Mouse (Mus musculus) neural tube, embryonic 14.5 days (tissue): ENCODE measurements around the gene Ramp3. TPM values are rescaled to one million over a fixed set of nuclear protein-coding genes. Genes with fewer than 3 reads are reported as not detected.

ENCODE experiments used
- ATAC-seq: fragments of 200-750 bp; cut with Nextera tagmentation; 2 replicates; pipeline ENCODE4 v1.8.0; 2017; ENCODE audit warnings: low read depth, mild to moderate bottlenecking, moderate TSS enrichment, moderate library complexity
- H3K27ac ChIP-seq: fragments of 300-500 bp; sonication (generic); 2 replicates; pipeline ENCODE4 v1.5.1; 2014; ENCODE audit warnings: low read depth, mild to moderate bottlenecking, control low read depth, low read length, moderate library complexity, mixed read lengths
- H3K27me3 ChIP-seq: fragments of 300-500 bp; sonication (generic); 2 replicates; pipeline ENCODE4 v1.6.1; 2014; ENCODE audit warnings: low read length; ENCODE audit not compliant: control insufficient read depth, insufficient read depth
- H3K36me3 ChIP-seq: fragments of 300-500 bp; sonication (generic); 2 replicates; pipeline ENCODE4 v1.6.1; 2014; ENCODE audit warnings: low read length, mixed read lengths; ENCODE audit not compliant: control insufficient read depth, insufficient read depth
- H3K4me1 ChIP-seq: fragments of 300-500 bp; sonication (generic); 2 replicates; pipeline ENCODE4 v1.6.1; 2014; ENCODE audit warnings: low read length; ENCODE audit not compliant: control insufficient read depth, insufficient read depth
- H3K4me2 ChIP-seq: fragments of 300-500 bp; sonication (generic); 2 replicates; pipeline ENCODE4 v1.6.1; 2014; ENCODE audit warnings: mild to moderate bottlenecking, low read depth, low read length, control low read depth
- H3K4me3 ChIP-seq: fragments of 300-500 bp; sonication (generic); 2 replicates; pipeline ENCODE4 v1.5.1; 2014; ENCODE audit warnings: low read depth, low read length, control low read depth, mixed read lengths
- H3K9ac ChIP-seq: fragments of 300-500 bp; sonication (generic); replicated peaks from 2 replicates; pipeline ENCODE4 v1.6.1; 2014; ENCODE audit warnings: low read depth, mild to moderate bottlenecking, control low read depth, low read length, mixed read lengths
- H3K9me3 ChIP-seq: fragments of 300-500 bp; sonication (generic); 2 replicates; pipeline ENCODE4 v1.6.1; 2016; ENCODE audit warnings: low read length; ENCODE audit not compliant: control insufficient read depth
- WGBS: fragments of 180-500 bp; shearing (Covaris S2); extraction: QIAGEN DNeasy Blood & Tissue Kit; methylation state at CpG from one replicate; pipeline ENCODE4 v1.1.7; 2014; 5-methylcytosine and 5-hydroxymethylcytosine counted together
- polyA plus RNA-seq: library from polyadenylated mRNA; unstranded; fragments of >200 nt; fragmentation: Nextera tagmentation; extraction: Ambion mirVana; gene quantifications from 2 replicates; pipeline ENCODE4 v1.2.1, GENCODE M21; 2014

Ramp3 gene
- polyA plus RNA-seq, 1 experiment from 2014 or later: 26.6 TPM

DNA sequence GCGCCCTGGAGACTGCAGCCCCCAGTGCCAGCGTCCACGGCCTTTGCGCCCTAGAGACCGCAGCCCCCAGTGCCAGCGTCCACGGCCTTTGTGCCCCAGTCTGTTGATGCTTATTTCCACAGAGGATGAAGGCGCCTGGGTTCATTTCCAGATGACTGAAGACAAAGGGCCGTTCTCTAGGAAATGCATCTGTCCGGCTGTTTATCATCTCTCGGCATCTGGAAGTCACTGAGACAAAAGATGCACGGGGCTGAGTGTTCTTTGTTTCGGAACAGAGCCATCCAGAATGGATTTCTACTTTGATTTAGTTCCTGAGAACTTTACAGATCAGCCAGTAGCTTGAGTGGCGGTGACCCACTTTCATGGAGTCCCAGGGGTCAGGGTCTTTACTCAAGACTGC lies 2.9 kb downstream of the Ramp3 start:
- Histone ChIP-seq H3K36me3 (no peaks in the 10 kb centered on the region), H3K27ac (no peak overlapping the region), H3K4me1 (peaks cover 9% of the 10 kb centered on the region; the same call in 1 of the 2 replicates), H3K4me2 (no peak overlapping the region), H3K9ac (no peak overlapping the region), H3K9me3 (no peaks in the 10 kb centered on the region), H3K27me3 (no peaks in the 10 kb centered on the region), H3K4me3 (no peak overlapping the region)
- ATAC-seq: no peak
- 40% methylated on average over 14 of the region's 14 CpGs for WGBS

DNA sequence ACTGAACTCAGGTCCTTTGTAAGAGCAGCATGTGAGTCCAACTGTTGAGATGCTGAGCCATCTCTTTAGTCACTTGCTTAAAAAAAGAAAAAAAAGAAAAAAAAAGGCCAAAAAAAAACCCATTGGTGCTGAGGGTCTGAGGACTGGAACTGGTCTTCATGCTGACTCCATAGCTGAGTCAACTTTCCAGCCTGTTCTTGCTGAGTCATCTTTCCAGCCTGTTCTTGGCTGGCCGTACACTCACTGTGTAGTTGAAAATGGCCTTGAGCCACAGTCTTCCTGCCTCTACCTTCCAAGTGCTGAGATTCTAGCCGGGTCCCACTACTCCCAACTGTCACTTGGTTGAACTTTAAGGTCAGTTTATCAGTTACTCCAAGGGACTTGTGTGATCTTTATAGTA lies 8.3 kb downstream of the Ramp3 start:
- no peaks in the 10 kb centered on the region for H3K27me3 ChIP-seq
- ATAC-seq: no peak
- H3K36me3 ChIP-seq: no peaks in the 10 kb centered on the region
- H3K9ac ChIP-seq: no peak overlapping the region
- no peak overlapping the region for H3K4me2 ChIP-seq
- H3K9me3 ChIP-seq: no peaks in the 10 kb centered on the region
- no peak overlapping the region for H3K27ac ChIP-seq
- WGBS: 93% methylated on average over 2 of the region's 2 CpGs
- H3K4me1 ChIP-seq: no peaks in the 10 kb centered on the region
- no peak overlapping the region for H3K4me3 ChIP-seq

DNA sequence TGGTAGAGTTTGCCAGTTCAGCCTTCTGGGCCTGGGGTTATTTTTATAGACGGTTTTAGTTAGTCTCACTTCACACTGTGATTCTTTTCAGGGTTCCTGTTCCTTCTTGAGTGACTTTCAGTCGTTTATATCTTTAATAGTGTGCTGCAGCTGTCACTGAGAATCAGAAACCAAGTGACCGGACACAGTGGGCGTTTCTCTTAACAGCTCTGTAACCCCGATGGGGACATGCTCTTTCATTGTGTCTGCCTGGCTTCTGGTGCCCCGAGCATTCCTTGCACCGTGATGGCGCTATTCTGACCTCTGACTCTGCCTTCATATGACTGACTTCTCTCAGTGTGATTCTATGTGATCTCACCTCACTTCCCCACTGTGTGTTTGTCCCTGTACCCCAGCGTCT lies 10.7 kb downstream of the Ramp3 start:
- no peak for ATAC-seq
- H3K9ac ChIP-seq: no peak overlapping the region
- 18% methylated on average over 9 of the region's 9 CpGs for WGBS
- no peaks in the 10 kb centered on the region for H3K36me3 ChIP-seq
- no peak overlapping the region for H3K4me3 ChIP-seq
- H3K27me3 ChIP-seq: no peaks in the 10 kb centered on the region
- no peaks in the 10 kb centered on the region for H3K4me1 ChIP-seq
- H3K27ac ChIP-seq: no peak overlapping the region
- no peaks in the 10 kb centered on the region for H3K9me3 ChIP-seq
- H3K4me2 ChIP-seq: no peak overlapping the region

DNA sequence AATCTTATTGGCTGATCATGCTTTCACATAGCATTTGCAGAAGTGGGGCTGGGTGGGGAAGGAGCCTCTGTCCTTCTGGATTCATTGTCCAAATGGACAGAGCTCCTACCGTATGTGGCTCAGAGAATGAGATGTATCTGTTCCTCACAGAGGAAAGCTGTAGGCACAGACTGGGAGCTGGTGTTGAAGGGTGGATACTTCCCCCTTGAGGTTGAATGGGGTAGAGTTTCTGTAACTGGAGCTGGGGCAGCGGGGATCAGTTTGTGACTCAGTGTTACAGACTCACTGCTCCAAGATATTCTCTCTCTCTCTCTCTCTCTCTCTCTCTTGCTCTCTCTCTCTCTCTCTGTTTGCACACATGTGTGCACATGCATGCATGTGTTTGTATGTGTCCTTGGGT lies 11.7 kb downstream of the Ramp3 start:
- no peak for ATAC-seq
- Histone ChIP-seq H3K27me3 (no peaks in the 10 kb centered on the region), H3K4me1 (no peaks in the 10 kb centered on the region), H3K9ac (no peak overlapping the region), H3K4me2 (no peak overlapping the region), H3K4me3 (no peak overlapping the region), H3K27ac (no peak overlapping the region), H3K9me3 (no peaks in the 10 kb centered on the region), H3K36me3 (no peaks in the 10 kb centered on the region)
- WGBS: 46% methylated on average over 2 of the region's 2 CpGs

DNA sequence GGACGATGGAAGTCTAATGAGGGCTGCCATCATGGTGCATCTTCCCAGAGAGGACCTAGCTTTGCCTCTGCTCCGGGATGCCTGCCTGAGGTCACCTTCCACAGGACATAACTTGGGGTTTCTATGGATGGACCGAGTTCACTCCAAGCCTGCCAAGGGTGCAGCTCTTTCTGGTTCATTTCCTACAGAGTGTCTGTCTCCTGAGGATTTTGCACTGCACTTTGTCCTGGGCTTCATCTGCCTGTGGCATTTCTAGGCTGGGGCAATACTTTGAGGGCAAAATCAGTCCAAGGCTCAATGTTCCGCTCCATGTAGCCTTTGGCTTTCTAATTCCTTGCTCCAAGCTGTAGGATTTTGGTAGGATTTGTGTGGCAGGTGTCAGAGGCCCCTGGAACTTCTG lies 12.5 kb downstream of the Ramp3 start:
- H3K27me3 ChIP-seq: no peaks in the 10 kb centered on the region
- ATAC-seq: no peak
- WGBS: 86% methylated on average over 4 of the region's 4 CpGs
- no peak overlapping the region for H3K4me3 ChIP-seq
- no peaks in the 10 kb centered on the region for H3K36me3 ChIP-seq
- H3K27ac ChIP-seq: no peak overlapping the region
- no peak overlapping the region for H3K9ac ChIP-seq
- no peaks in the 10 kb centered on the region for H3K4me1 ChIP-seq
- H3K9me3 ChIP-seq: no peaks in the 10 kb centered on the region
- no peak overlapping the region for H3K4me2 ChIP-seq

DNA sequence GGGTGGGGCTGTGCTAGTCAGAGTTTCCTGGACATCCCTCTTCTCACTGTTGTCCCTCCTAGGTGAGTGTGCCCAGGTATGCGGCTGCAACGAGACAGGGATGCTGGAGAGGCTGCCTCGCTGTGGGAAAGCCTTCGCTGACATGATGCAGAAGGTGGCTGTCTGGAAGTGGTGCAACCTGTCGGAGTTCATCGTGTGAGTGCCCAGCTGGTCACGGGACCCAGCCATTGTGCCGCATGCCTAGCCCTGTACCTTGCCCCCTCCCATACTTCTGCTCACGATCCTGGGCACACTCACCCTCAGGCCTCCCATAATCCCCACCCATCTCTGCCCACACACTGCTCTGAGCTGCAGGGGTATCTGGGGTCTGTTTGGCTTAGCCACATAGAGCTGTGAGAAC lies 16.4 kb downstream of the Ramp3 start:
- WGBS: 96% methylated on average over 9 of the region's 9 CpGs
- Histone ChIP-seq H3K4me1 (no peaks in the 10 kb centered on the region), H3K27ac (no peak overlapping the region), H3K9ac (no peak overlapping the region), H3K4me3 (no peak overlapping the region), H3K36me3 (no peaks in the 10 kb centered on the region), H3K9me3 (no peaks in the 10 kb centered on the region), H3K27me3 (no peaks in the 10 kb centered on the region), H3K4me2 (no peak overlapping the region)
- ATAC-seq: no peak

DNA sequence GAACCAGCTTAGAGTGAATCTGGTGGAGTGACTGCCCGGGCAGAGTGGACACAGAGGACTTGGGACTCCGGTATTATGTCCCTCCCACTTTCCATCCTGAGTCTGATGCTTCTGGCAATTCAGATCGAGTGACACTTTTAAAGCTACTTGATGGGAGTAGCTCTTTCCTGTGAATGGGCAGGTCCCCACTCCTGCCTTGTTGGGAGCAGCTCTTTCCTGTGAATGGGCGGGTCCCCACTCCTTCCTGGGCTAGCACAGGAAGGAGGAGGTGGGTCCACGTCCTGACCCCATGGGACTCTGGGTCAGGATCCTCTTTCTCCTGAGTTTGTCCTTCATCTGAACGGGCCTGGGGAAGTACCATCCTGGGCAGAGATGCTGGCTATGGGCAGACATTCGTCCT lies 17.1 kb downstream of the Ramp3 start:
- WGBS: 65% methylated on average over 7 of the region's 7 CpGs
- ATAC-seq: no peak
- Histone ChIP-seq H3K27me3 (no peaks in the 10 kb centered on the region), H3K36me3 (no peaks in the 10 kb centered on the region), H3K4me1 (no peaks in the 10 kb centered on the region), H3K4me2 (no peak overlapping the region), H3K9ac (no peak overlapping the region), H3K4me3 (no peak overlapping the region), H3K27ac (no peak overlapping the region), H3K9me3 (no peaks in the 10 kb centered on the region)

DNA sequence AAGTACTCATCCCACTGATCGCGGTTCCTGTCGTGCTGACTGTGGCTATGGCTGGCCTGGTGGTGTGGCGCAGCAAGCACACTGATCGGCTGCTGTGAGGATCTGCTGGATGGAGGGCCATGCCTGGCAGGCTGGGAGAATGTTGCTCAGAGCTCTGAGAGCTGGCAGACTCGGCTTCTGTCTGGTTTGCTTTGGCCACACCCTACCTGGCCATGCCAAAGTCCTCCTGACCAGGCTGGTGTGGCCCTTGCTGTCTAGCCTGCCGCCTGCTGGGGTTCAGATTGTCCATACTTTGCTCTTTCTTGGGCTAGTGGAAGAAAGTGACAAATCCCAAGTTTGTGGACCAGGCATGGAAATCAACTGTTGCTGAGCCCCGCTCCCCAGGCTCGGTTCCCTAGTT lies 18.3 kb downstream of the Ramp3 start:
- Histone ChIP-seq H3K27ac (no peak overlapping the region), H3K27me3 (no peaks in the 10 kb centered on the region), H3K9me3 (no peaks in the 10 kb centered on the region), H3K4me2 (no peak overlapping the region), H3K4me3 (no peak overlapping the region), H3K4me1 (no peaks in the 10 kb centered on the region), H3K9ac (no peak overlapping the region), H3K36me3 (no peaks in the 10 kb centered on the region)
- ATAC-seq: no peak
- WGBS: 88% methylated on average over 9 of the region's 9 CpGs

DNA sequence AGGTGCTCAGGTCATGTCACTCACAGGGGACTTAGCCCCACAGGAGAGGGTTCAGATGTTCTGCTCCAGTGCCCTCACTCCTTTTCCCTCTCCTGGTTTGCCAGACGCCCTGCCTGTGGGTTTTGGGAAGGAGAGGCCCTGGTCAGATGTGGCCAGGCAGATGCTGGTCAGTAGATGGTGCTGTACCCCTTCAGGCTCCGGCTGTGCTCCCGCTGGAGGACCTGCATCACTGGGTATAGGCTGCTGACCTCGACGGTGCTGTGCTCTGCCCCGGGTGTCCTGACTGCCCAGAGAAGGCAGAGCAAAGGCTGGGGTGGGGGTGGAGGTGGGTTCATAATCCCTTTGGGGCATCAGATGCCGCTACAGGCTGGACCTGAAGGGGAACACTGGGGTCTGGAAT lies 19.2 kb downstream of the Ramp3 start:
- Histone ChIP-seq H3K9ac (no peak overlapping the region), H3K36me3 (no peaks in the 10 kb centered on the region), H3K27ac (no peak overlapping the region), H3K9me3 (no peaks in the 10 kb centered on the region), H3K4me1 (no peaks in the 10 kb centered on the region), H3K4me2 (no peak overlapping the region), H3K27me3 (no peaks in the 10 kb centered on the region), H3K4me3 (no peak overlapping the region)
- WGBS: 38% methylated on average over 7 of the region's 7 CpGs
- peak; percentile 52; the same call in 1 of the 2 replicates for ATAC-seq
